Mouse (Mus musculus): ENCODE data around the gene Il20ra. TPM values are rescaled to one million over a fixed set of nuclear protein-coding genes. Genes with fewer than 3 reads are reported as not detected.

Gene Il20ra
- 0.05 and 0.09 TPM in 2 replicates for polyA plus RNA-seq (2015; fragmentation: Nextera tagmentation; extraction: Ambion mirVana)

GRCm38 (mm10) chr10:19712421-19712836 lies at the start of gene Il20ra:
Il20ra (plus strand) TSS chr10:19712570.
- H3K36me3 ChIP-seq (ENCODE audit: control insufficient read depth, insufficient read depth) = no peaks in the 10 kb centered on the region
- H3K4me1 ChIP-seq (replicated peaks; ENCODE audit: control insufficient read depth, insufficient read depth, low read length) = 0 out of 2 replicates have a peak, but pooled peaks cover 3% of the 10 kb centered on the region
- no peak within 1 kb of the TSS for H3K27ac ChIP-seq (ENCODE audit: low read depth, low read length)
- under 1% methylated on average over 29 of the region's 29 CpGs for WGBS
- H3K9ac ChIP-seq (ENCODE audit: low read depth, low read length) = peak within 1 kb of the TSS; percentile 46; the same call in 1 of the 2 replicates
- 0 out of 2 replicates have a peak, but pooled peaks have one; percentile 22 for ATAC-seq
- H3K27me3 ChIP-seq (replicated peaks; ENCODE audit: control insufficient read depth, insufficient read depth, low read length) = peaks cover 9% of the 10 kb centered on the region
- peak within 1 kb of the TSS; percentile 92 for H3K4me2 ChIP-seq (replicated peaks; ENCODE audit: low read depth)
- no peaks in the 10 kb centered on the region for H3K9me3 ChIP-seq (ENCODE audit: control insufficient read depth)
- H3K4me3 ChIP-seq (ENCODE audit: low read depth, low read length) = peak within 1 kb of the TSS; percentile 43
- TF ChIP-seq CTCF (IDR thresholded peaks at IDR 0.05; ENCODE audit: low read depth) = peak; percentile 75

GRCm38 (mm10) chr10:19668973-19669372 lies 43.4 kb upstream of the Il20ra start:
- Histone ChIP-seq H3K36me3 (ENCODE audit: control insufficient read depth, insufficient read depth) (no peaks in the 10 kb centered on the region), H3K9ac (ENCODE audit: low read depth, low read length) (no peak overlapping the region), H3K27ac (ENCODE audit: low read depth, low read length) (no peak overlapping the region), H3K4me3 (ENCODE audit: low read depth, low read length) (no peak overlapping the region), H3K4me1 (replicated peaks; ENCODE audit: control insufficient read depth, insufficient read depth, low read length) (no peaks in the 10 kb centered on the region), H3K4me2 (replicated peaks; ENCODE audit: low read depth) (no peak overlapping the region), H3K9me3 (ENCODE audit: control insufficient read depth) (no peaks in the 10 kb centered on the region), H3K27me3 (replicated peaks; ENCODE audit: control insufficient read depth, insufficient read depth, low read length) (no peaks in the 10 kb centered on the region)
- no peak for TF ChIP-seq CTCF (IDR thresholded peaks at IDR 0.05; ENCODE audit: low read depth)
- ATAC-seq = no peak
- 86% methylated on average over 5 of the region's 5 CpGs for WGBS

GRCm38 (mm10) chr10:19672015-19672414 lies 40.4 kb upstream of the Il20ra start:
- Histone ChIP-seq H3K36me3 (ENCODE audit: control insufficient read depth, insufficient read depth) (no peaks in the 10 kb centered on the region), H3K4me1 (replicated peaks; ENCODE audit: control insufficient read depth, insufficient read depth, low read length) (no peaks in the 10 kb centered on the region), H3K27ac (ENCODE audit: low read depth, low read length) (no peak overlapping the region), H3K27me3 (replicated peaks; ENCODE audit: control insufficient read depth, insufficient read depth, low read length) (no peaks in the 10 kb centered on the region), H3K4me2 (replicated peaks; ENCODE audit: low read depth) (no peak overlapping the region), H3K4me3 (ENCODE audit: low read depth, low read length) (no peak overlapping the region), H3K9ac (ENCODE audit: low read depth, low read length) (no peak overlapping the region), H3K9me3 (ENCODE audit: control insufficient read depth) (no peaks in the 10 kb centered on the region)
- ATAC-seq = no peak
- TF ChIP-seq CTCF (IDR thresholded peaks at IDR 0.05; ENCODE audit: low read depth) = no peak

GRCm38 (mm10) chr10:19673146-19673545 lies 39.2 kb upstream of the Il20ra start:
- H3K4me2 ChIP-seq (replicated peaks; ENCODE audit: low read depth) = no peak overlapping the region
- no peaks in the 10 kb centered on the region for H3K9me3 ChIP-seq (ENCODE audit: control insufficient read depth)
- H3K27me3 ChIP-seq (replicated peaks; ENCODE audit: control insufficient read depth, insufficient read depth, low read length) = no peaks in the 10 kb centered on the region
- TF ChIP-seq CTCF (IDR thresholded peaks at IDR 0.05; ENCODE audit: low read depth) = peak; percentile 52
- H3K9ac ChIP-seq (ENCODE audit: low read depth, low read length) = no peak overlapping the region
- H3K36me3 ChIP-seq (ENCODE audit: control insufficient read depth, insufficient read depth) = no peaks in the 10 kb centered on the region
- 84% methylated on average over 1 of the region's 1 CpGs for WGBS
- H3K27ac ChIP-seq (ENCODE audit: low read depth, low read length) = no peak overlapping the region
- ATAC-seq = no peak
- no peak overlapping the region for H3K4me3 ChIP-seq (ENCODE audit: low read depth, low read length)
- H3K4me1 ChIP-seq (replicated peaks; ENCODE audit: control insufficient read depth, insufficient read depth, low read length) = no peaks in the 10 kb centered on the region

- H3K4me3 ChIP-seq (ENCODE audit: low read depth, low read length) = no peak overlapping the region
- H3K9ac ChIP-seq (ENCODE audit: low read depth, low read length) = no peak overlapping the region
- 87% methylated on average over 3 of the region's 3 CpGs for WGBS
- H3K36me3 ChIP-seq (ENCODE audit: control insufficient read depth, insufficient read depth) = no peaks in the 10 kb centered on the region
- H3K9me3 ChIP-seq (ENCODE audit: control insufficient read depth) = no peaks in the 10 kb centered on the region
- TF ChIP-seq CTCF (IDR thresholded peaks at IDR 0.05; ENCODE audit: low read depth) = no peak
- H3K27me3 ChIP-seq (replicated peaks; ENCODE audit: control insufficient read depth, insufficient read depth, low read length) = no peaks in the 10 kb centered on the region
- H3K4me1 ChIP-seq (replicated peaks; ENCODE audit: control insufficient read depth, insufficient read depth, low read length) = no peaks in the 10 kb centered on the region
- H3K27ac ChIP-seq (ENCODE audit: low read depth, low read length) = no peak overlapping the region
- H3K4me2 ChIP-seq (replicated peaks; ENCODE audit: low read depth) = no peak overlapping the region
- ATAC-seq = no peak
Measured at GRCm38 (mm10) chr10:19687686-19688085, 24.7 kb upstream of the Il20ra start.

GRCm38 (mm10) chr10:19691287-19691686 lies 21.1 kb upstream of the Il20ra start:
- H3K4me2 ChIP-seq (replicated peaks; ENCODE audit: low read depth) = no peak overlapping the region
- no peak overlapping the region for H3K27ac ChIP-seq (ENCODE audit: low read depth, low read length)
- no peak overlapping the region for H3K9ac ChIP-seq (ENCODE audit: low read depth, low read length)
- TF ChIP-seq CTCF (IDR thresholded peaks at IDR 0.05; ENCODE audit: low read depth) = no peak
- ATAC-seq = no peak
- no peaks in the 10 kb centered on the region for H3K27me3 ChIP-seq (replicated peaks; ENCODE audit: control insufficient read depth, insufficient read depth, low read length)
- WGBS = 66% methylated on average over 3 of the region's 3 CpGs
- no peaks in the 10 kb centered on the region for H3K36me3 ChIP-seq (ENCODE audit: control insufficient read depth, insufficient read depth)
- H3K4me3 ChIP-seq (ENCODE audit: low read depth, low read length) = no peak overlapping the region
- no peaks in the 10 kb centered on the region for H3K4me1 ChIP-seq (replicated peaks; ENCODE audit: control insufficient read depth, insufficient read depth, low read length)
- H3K9me3 ChIP-seq (ENCODE audit: control insufficient read depth) = no peaks in the 10 kb centered on the region

GRCm38 (mm10) chr10:19691771-19692170 lies 20.6 kb upstream of the Il20ra start:
- H3K4me1 ChIP-seq (replicated peaks; ENCODE audit: control insufficient read depth, insufficient read depth, low read length) = no peaks in the 10 kb centered on the region
- H3K4me3 ChIP-seq (ENCODE audit: low read depth, low read length) = no peak overlapping the region
- H3K9me3 ChIP-seq (ENCODE audit: control insufficient read depth) = no peaks in the 10 kb centered on the region
- H3K36me3 ChIP-seq (ENCODE audit: control insufficient read depth, insufficient read depth) = no peaks in the 10 kb centered on the region
- ATAC-seq = no peak
- no peaks in the 10 kb centered on the region for H3K27me3 ChIP-seq (replicated peaks; ENCODE audit: control insufficient read depth, insufficient read depth, low read length)
- TF ChIP-seq CTCF (IDR thresholded peaks at IDR 0.05; ENCODE audit: low read depth) = no peak
- H3K27ac ChIP-seq (ENCODE audit: low read depth, low read length) = no peak overlapping the region
- 0 out of 2 replicates have a peak overlapping the region, but pooled peaks have one; percentile 17 for H3K4me2 ChIP-seq (replicated peaks; ENCODE audit: low read depth)
- 60% methylated on average over 13 of the region's 13 CpGs for WGBS
- no peak overlapping the region for H3K9ac ChIP-seq (ENCODE audit: low read depth, low read length)

Data from intestine, postnatal 0 days (tissue).